Mouse (Mus musculus): Measurements from ENCODE around the gene Pde6h. TPM values are rescaled to one million over a fixed set of nuclear protein-coding genes. Genes with fewer than 3 reads are reported as not detected.

Gene Pde6h
- polyA plus RNA-seq, 1 experiment from 2014 or later, result not detected

DNA sequence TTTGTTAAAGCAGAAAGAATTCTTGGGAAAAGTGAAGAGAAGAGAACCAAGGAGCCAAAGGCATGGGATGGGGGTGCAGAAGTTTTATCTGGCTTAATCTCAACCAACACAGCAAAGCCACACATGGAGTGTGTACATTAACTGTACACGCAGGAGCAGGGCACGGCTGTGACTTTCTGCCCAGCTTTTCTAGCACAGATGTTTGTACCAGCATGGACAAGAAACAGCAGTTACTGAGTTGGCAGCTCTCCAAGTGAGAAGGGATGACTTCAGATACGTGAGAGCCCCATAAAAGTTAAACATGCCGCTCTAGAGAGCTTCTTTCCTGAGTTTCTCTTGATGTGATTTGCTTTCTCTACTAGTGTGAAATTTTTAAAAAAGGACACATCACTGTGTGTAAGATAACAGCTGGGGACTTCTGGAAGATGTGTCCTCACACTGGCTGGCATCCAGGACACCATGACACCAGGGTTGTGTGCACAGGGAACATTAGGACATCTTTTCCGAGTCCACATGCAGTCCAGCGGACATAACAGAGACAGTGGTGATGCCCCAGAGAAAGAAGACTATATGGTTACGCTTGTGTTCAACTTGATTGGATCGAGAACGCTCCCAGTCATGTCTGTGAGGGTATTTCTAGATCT, 13.3 kb upstream of the Pde6h start:
- Histone ChIP-seq H3K9me3 (ENCODE audit: low read depth, low read length) (no peaks in the 10 kb centered on the region), H3K4me3 (ENCODE audit: low read depth, low read length) (no peak overlapping the region), H3K4me1 (ENCODE audit: insufficient read depth) (peaks cover 24% of the 10 kb centered on the region), H3K9ac (no peak overlapping the region), H3K4me2 (no peak overlapping the region), H3K27me3 (ENCODE audit: insufficient read depth, low read length) (no peaks in the 10 kb centered on the region), H3K27ac (ENCODE audit: low read depth) (peak overlapping the region; percentile 89), H3K36me3 (ENCODE audit: insufficient read depth) (no peaks in the 10 kb centered on the region)
- DNase-seq (peak; percentile 94), ATAC-seq (ENCODE audit: insufficient read depth) (peak; percentile 75)
- TF ChIP-seq CTCF (IDR thresholded peaks at IDR 0.05; ENCODE audit: low read depth), result no peak
- 45% methylated on average over 9 of the region's 9 CpGs for WGBS

DNA sequence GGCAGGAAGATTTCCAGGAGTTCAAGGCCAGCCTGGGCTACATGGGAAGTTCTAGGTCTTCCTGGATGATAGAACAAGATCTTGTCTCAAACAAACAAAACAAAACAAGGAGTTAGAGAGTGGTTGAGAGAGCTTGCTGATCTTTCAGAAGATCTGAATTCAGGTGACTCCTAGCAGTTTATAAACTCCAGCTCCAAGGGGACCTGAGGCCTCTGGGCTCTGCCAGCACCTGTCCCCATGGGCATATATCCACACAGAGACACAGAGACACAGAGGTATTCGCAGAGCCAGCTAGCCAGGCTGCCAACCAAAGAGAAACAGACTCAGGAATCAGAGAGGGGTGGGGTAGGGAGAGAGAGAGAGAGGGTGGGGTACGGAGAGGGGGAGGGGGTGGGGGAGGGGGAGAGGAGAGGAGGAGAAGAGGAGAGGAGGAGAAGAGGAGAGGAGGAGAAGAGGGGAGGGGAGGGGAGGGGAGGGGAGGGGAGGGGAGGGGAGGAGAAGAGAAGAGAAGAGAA, 10.8 kb upstream of the Pde6h start:
- Histone ChIP-seq H3K4me2 (no peak overlapping the region), H3K27ac (ENCODE audit: low read depth) (0 out of 2 replicates have a peak overlapping the region, but pooled peaks have one; percentile 14)
- ATAC-seq (ENCODE audit: insufficient read depth), result no peak

DNA sequence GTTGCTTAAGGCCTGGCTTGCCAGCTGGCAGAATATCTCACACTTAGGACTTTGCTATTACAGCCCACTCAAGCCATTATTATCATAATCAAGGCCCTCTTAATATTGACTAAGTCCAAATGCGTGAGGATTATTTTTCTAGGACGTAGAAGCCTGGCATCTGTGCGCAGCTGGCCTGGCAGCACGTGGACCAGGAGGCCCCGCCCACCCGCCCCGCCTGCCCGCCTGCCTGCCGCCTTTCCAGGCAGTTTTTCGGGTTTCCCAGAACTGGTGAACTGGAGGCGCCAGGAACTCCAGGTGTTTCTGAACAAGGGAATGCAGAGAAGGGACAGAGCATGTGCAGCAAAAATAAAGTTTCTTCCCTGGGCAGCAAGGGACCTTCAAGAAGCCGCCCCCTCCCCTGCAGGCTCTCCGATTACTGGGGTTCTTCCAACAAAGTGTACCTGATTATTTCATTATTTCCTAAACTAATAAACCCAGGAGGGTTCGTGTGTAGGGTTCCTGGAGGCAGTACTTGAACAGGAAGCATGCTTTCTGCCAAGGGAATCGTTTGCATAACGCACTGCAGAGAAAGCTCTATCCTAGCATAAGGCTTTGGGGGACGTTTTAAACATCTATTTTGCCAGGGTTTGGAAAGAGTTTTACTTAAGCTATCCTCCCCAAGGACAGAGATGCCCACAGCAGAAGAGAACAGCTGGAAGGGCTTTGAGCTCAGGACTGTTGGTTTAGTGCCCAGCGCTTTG, 10.1 kb upstream of the Pde6h start:
- no peaks in the 10 kb centered on the region for H3K36me3 ChIP-seq (ENCODE audit: insufficient read depth)
- no peaks in the 10 kb centered on the region for H3K27me3 ChIP-seq (ENCODE audit: insufficient read depth, low read length)
- peak overlapping the region; percentile 13; the same call in 1 of the 2 replicates for H3K9ac ChIP-seq
- DNase-seq, result peak; percentile 74
- peak overlapping the region; percentile 87 for H3K27ac ChIP-seq (ENCODE audit: low read depth)
- H3K9me3 ChIP-seq (ENCODE audit: low read depth, low read length), result no peaks in the 10 kb centered on the region
- H3K4me2 ChIP-seq, result peak overlapping the region; percentile 49
- 10% methylated on average over 18 of the region's 18 CpGs for WGBS
- TF ChIP-seq CTCF (IDR thresholded peaks at IDR 0.05; ENCODE audit: low read depth), result no peak
- H3K4me1 ChIP-seq (ENCODE audit: insufficient read depth), result peaks cover 12% of the 10 kb centered on the region
- H3K4me3 ChIP-seq (ENCODE audit: low read depth, low read length), result no peak overlapping the region; the same call in 1 of the 2 replicates
- ATAC-seq (ENCODE audit: insufficient read depth), result peak; percentile 36

More for the DNA sequence above, 10.8 kb upstream of the Pde6h start:
- Histone ChIP-seq H3K4me1 (ENCODE audit: insufficient read depth) (peaks cover 12% of the 10 kb centered on the region), H3K9me3 (ENCODE audit: low read depth, low read length) (no peaks in the 10 kb centered on the region), H3K4me3 (ENCODE audit: low read depth, low read length) (no peak overlapping the region), H3K9ac (no peak overlapping the region), H3K27me3 (ENCODE audit: insufficient read depth, low read length) (no peaks in the 10 kb centered on the region), H3K36me3 (ENCODE audit: insufficient read depth) (no peaks in the 10 kb centered on the region)
- WGBS, result 50% methylated on average over 1 of the region's 2 CpGs
- TF ChIP-seq CTCF (IDR thresholded peaks at IDR 0.05; ENCODE audit: low read depth), result no peak
- DNase-seq, result no peak

DNA sequence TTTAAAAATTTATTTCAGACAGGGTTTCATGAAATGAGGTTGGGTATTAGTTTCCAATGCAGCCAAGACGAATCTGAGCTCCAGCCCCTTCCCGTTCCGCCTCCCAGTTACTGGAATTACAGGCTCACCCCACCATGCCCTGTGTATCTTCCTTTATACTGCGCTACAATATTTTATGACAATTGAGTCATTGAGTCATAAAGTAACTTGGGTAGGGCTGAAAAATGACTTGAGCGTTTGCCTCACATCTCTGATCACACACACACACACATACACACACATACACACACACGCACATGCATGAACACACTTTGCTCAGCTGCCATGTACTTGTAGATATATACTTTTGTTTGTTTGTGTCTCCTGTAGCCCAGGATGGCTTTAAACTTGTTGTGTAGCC, 9.4 kb upstream of the Pde6h start:
- Histone ChIP-seq H3K9ac (no peak overlapping the region), H3K36me3 (ENCODE audit: insufficient read depth) (no peaks in the 10 kb centered on the region), H3K27me3 (ENCODE audit: insufficient read depth, low read length) (no peaks in the 10 kb centered on the region), H3K4me3 (ENCODE audit: low read depth, low read length) (no peak overlapping the region), H3K4me2 (no peak overlapping the region), H3K4me1 (ENCODE audit: insufficient read depth) (peaks cover 12% of the 10 kb centered on the region), H3K27ac (ENCODE audit: low read depth) (peak overlapping the region; percentile 87; the same call in 1 of the 2 replicates), H3K9me3 (ENCODE audit: low read depth, low read length) (no peaks in the 10 kb centered on the region)
- WGBS, result 92% methylated on average over 6 of the region's 6 CpGs
- no peak for TF ChIP-seq CTCF (IDR thresholded peaks at IDR 0.05; ENCODE audit: low read depth)
- DNase-seq (no peak), ATAC-seq (ENCODE audit: insufficient read depth) (no peak)

DNA sequence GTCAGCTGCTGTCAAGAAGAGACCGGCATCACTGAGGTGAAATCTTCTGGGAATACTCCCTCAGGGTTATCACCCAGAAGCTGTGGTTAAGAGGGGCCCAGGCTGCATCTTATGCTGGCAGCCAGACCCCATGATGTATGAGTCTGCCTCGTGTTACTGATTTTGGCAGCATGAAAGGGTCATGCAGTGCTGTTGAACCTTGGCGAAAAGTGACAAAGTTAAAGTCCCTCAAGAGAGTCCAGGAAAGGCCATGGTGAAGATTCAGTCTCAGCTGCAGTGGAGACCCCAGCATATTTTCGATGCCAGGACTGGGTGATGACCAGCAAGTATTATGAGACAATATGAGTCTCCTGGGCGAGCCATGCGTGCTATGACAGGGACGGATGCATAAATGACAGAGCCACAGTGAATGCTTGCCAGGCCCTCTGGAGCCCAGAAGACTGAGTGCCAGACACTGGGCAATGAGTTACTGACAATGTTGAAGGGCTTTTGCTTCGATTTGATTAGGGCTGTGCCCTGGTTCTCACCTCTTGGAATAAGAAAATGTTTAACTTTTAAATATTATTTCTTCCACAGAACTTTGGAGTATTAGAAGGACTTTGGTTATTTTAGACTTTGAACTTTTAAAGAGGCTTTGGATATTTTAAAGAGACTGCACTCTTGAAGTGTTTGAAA, 7.8 kb upstream of the Pde6h start:
- no peaks in the 10 kb centered on the region for H3K9me3 ChIP-seq (ENCODE audit: low read depth, low read length)
- no peak for ATAC-seq (ENCODE audit: insufficient read depth)
- H3K36me3 ChIP-seq (ENCODE audit: insufficient read depth), result no peaks in the 10 kb centered on the region
- no peak for DNase-seq
- H3K4me2 ChIP-seq, result no peak overlapping the region
- 71% methylated on average over 8 of the region's 8 CpGs for WGBS
- H3K9ac ChIP-seq, result no peak overlapping the region
- H3K27ac ChIP-seq (ENCODE audit: low read depth), result peak overlapping the region; percentile 46; the same call in 1 of the 2 replicates
- no peak for TF ChIP-seq CTCF (IDR thresholded peaks at IDR 0.05; ENCODE audit: low read depth)
- peaks cover 4% of the 10 kb centered on the region; the same call in 1 of the 2 replicates for H3K4me1 ChIP-seq (ENCODE audit: insufficient read depth)
- H3K27me3 ChIP-seq (ENCODE audit: insufficient read depth, low read length), result no peaks in the 10 kb centered on the region
- H3K4me3 ChIP-seq (ENCODE audit: low read depth, low read length), result no peak overlapping the region

DNA sequence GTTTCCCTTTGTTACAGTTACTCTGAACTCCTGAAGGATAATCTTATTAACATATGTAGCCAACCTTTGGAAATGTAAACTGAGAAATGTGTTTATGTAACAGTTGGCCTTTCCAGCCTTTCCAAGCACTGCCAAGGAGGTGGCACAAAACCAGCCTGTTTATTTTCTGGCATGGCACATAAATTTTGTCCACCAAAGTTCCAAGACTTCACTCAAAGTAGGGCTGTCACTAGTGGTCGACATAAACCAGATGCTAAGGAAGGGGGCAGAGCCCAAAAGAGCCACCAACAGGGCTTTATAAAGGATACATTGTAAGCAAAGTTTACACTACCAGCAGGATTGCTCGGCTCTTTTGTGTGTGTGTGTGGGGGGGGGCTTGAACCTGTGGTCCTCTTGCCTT, 5.7 kb upstream of the Pde6h start:
- no peaks in the 10 kb centered on the region for H3K9me3 ChIP-seq (ENCODE audit: low read depth, low read length)
- no peaks in the 10 kb centered on the region for H3K36me3 ChIP-seq (ENCODE audit: insufficient read depth)
- H3K27ac ChIP-seq (ENCODE audit: low read depth), result peak overlapping the region; percentile 58; the same call in 1 of the 2 replicates
- no peaks in the 10 kb centered on the region for H3K27me3 ChIP-seq (ENCODE audit: insufficient read depth, low read length)
- TF ChIP-seq CTCF (IDR thresholded peaks at IDR 0.05; ENCODE audit: low read depth), result no peak
- H3K4me2 ChIP-seq, result no peak overlapping the region
- peak; percentile 66 for DNase-seq
- H3K4me3 ChIP-seq (ENCODE audit: low read depth, low read length), result no peak overlapping the region
- H3K4me1 ChIP-seq (ENCODE audit: insufficient read depth), result peaks cover 4% of the 10 kb centered on the region; the same call in 1 of the 2 replicates
- no peak overlapping the region for H3K9ac ChIP-seq
- no peak for ATAC-seq (ENCODE audit: insufficient read depth)
- 11% methylated on average over 2 of the region's 2 CpGs for WGBS
